Mouse (Mus musculus): ENCODE results near the gene Mrpl22.
"Not testable (repeated sequence)": the region's sequence is repeated elsewhere in the genome, so short reads cannot be mapped to it uniquely, and the experiment has no call there.

The Mrpl22 gene

GRCm38 (mm10) chr11:58228021-58228420, 56.6 kb downstream of the Mrpl22 start:
- not testable (repeated sequence) for DNase-seq (ENCODE audit: low spot score)
